Mouse (Mus musculus): ENCODE measurements at regions not wholly inside any gene's neighbourhood (a gene's known extent, or its start where the extent isn't known, plus 50 kb on each side); places are given as distances from the start of the nearest gene placed in this dataset.
"Not testable (repeated sequence)": the region's sequence is repeated elsewhere in the genome, so short reads cannot be mapped to it uniquely, and the experiment has no call there.

DNA sequence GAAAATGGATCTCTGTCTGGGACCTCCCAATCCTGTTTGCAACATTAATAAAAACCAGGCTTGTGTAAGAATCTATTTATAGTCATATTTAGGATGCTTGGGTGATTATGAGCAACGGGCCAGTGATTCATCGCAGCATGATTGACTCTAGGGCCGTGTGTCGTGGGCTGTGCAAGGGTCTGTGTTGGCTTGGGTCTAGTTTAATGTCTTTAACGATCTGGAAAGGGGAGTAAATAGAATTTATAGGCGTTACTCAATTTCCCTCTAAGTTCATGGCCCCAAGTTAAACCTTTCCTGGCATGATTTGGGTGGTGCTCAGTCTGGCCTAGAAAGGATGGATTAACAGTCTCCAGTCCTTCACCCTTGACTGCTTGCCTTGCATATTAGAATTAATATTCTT, 149.9 kb upstream of the Fer start:
- no peak for DNase-seq

DNA sequence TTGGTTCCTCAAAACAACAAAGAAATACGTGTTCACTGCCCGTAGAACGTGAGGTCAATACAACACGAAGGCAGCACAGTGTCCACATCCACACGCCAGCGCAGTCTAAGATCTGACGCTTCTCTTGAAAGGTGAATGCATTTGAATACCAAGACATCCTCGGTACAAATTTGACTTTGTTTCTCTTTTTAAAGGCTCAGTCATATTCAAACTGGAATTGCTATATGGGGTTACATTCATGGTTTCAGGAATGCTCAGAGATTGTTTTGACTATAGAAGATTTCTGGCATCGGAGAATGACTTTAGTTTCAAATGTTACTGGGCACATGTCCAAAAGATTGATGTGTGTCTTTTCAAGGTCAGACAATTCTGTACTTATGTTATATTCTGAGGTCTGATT, 147.2 kb upstream of the Fer start:
- DNase-seq, result no peak

DNA sequence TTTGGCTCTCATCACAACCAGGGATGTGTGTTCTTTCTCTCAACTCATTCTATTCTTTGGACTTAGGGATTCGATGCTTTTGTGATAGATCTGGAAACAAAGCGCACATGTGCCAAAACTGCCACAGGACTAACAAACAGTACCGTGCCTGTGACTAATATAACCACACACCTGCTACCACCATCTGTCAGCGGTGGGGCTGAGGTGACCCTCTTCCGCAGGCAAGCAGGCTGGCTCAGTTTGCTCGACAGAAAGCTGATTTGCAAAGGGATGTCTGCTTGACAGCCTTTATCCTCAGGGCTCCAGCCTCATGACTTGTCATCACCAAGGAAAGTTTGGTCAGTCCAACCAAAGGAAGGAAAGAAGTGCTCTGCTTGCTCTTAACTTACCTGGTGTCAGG, 146.7 kb upstream of the Fer start:
- DNase-seq, result no peak

DNA sequence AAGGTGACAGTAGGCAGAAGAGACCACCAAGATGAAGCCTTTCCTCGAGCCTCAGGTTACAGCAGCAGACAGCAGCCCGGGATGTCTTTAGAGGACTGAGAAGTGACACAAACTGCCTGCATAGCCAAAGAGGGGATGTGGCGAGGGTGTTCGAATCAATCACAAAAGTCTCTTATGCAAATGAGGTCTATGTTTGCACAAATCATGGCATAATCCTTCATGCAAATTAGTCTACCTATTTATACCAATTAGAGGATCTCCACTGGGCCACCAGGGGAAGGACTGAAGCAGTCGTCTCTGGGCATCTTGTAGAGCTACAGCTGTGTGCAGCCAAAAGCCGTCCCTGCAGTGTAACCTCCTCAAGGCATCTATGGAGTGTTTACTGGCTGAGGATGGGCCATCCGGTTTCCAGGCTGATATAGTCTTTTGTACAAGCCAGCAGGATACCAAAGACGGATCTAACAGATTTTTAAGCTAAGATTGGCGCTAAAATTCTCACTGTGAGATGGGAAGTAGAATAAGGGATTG, 145.7 kb upstream of the Fer start:
- no peak for DNase-seq

DNA sequence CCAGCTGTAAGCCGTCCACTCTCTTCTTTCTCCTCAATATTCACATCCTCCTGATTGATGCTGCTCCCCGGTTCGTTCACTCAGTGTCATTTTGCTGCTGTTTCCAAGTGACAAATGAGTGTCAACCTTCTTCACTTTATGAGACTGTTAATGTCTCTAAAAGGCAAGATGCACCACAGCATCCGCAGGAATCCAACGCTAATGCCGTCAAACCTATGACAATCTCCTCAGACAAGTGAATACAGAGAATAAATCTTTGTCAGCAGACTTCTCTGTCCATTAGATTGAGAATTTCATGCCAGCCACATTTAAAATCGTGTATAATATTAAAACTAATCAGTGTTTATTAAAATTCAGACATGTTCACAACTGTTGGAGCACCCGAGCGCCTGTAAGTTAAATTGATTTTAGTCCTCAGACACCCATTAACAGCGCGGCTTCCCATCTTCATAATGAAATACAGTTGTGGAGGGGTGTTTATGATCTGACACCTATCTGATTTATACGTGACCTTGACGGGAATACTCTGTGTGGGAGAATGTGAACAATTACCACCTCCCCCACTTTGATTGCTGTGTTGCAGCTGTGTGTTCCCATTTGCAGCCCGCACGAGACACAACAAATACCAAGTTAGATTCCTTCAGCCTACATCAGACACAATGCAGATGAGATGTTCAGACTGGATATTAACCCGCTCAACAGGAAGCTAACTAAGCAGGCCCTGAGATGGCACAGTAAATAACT, 143.7 kb upstream of the Fer start:
- DNase-seq, result no peak

DNA sequence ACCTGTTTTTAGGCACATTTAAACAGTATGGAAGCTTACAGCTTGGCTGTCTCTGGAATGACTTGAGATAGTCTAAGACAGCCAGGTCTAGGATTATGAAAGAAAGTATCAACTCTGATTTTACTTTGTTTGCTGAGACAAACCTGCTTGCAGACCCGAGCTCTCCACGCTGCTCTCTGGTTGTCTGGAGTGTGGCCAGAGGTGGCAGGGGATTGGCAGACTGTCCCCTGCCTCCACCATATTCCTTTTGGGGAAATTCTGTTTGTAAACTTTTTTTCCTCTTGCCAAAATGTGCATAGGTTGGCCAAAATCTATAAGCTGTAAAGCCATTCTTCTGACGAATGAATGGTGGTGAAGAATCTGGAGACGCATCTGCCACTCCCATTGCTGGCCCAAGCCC, 143.1 kb upstream of the Fer start:
- DNase-seq, result no peak

DNA sequence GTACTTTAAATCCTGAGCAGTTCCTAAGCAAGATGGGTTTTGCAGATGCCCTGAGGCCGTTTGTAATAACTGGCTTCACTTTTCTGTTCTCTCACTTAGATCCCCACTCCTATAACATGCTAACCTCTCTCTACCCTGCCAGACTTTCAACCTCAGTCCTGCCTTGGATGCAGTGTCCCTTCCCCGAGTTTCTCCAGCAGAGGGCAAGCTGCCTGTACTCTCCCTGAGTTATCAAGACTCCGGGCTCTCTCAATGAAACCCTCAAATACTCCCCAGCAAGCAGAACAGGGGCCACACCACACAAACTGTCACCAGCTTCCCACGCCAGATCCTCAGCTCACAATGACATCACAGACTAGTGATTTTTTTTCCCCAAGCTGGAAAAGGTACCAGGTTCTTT, 142.0 kb upstream of the Fer start:
- no peak for DNase-seq

DNA sequence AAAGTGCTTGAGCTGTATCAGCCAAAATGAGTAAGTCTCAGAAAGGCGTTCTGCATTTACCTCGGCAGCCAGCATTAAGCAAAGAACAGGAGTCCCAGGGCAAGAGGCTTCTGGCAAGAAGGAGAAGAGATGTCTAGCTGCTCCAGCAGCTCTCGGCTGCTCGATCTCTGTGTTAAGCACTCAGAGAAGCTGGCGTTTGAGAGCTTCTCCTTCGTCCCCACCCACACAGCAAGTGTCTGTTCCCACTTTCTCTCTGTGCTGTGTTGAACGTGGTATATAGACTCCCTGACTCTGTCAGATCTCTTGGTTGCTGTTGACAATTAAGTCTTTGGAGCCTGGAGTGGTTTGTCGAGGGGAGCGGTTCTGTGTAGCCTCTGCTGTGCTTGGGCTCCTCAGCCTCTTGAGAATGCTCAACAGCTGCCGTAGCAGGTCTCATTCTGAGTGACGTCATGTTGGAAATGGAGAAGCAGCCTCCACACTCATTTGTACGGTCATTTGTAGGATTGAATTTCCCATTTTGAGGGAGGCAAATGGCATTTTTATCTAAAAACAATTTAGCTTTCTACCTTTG, 140.3 kb upstream of the Fer start:
- no peak for DNase-seq

DNA sequence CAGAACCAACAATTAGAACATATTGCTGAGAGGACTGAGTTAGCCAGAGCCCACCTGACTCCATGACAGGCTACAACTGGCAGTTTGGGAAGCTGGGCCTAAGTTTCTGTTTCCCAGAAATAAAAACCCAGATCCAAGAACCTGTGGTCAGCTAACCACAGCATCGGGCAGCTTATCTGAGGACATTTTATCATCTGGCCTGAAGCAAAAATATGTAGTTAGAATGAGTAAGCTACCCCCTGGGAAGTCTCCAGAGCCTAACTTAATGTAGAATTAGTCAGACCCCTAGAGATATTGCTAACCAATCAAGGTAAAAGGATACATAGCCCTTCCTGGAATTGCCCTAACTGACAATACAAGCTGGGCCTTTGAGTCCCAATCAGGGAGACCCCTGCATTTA, 124.7 kb upstream of the Fer start:
- DNase-seq, result no peak

DNA sequence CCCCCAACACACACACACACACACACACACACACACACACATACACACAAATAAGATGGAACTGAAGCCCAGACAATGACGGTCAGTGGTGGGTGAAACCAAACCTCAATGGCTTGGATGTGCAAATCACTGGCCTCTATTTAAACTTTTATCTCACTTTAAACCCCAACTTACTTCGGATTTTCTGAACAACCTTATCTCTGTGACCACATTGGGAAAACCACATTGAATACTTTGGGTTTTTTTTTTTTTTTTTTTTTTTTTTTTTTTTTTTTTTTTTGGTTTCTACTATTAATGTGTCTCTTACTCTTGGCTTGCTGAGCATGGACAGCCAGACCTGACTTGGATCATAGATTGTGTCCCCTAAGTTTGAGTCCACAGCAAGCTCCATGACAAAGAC, 123.2 kb upstream of the Fer start:
- DNase-seq, result no peak

DNA sequence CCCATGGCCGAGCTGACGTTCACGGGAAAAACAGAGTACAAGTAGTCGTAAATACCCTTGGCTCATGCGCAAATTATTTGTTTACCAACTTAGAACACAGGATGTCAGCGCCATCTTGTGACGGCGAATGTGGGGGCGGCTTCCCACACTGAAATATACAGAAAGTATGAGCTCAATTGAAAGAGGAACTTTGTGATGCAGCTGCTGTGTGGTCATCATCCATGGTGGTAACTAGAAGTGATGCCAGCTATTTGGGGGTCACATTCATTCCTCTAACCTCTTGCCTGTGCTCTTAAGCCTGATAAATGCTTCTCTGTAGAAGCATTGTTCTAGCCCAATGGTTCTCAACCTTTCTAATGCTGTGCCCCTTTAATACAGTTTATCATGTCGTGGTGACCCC, 113.6 kb upstream of the Fer start:
- DNase-seq, result not testable (repeated sequence)

DNA sequence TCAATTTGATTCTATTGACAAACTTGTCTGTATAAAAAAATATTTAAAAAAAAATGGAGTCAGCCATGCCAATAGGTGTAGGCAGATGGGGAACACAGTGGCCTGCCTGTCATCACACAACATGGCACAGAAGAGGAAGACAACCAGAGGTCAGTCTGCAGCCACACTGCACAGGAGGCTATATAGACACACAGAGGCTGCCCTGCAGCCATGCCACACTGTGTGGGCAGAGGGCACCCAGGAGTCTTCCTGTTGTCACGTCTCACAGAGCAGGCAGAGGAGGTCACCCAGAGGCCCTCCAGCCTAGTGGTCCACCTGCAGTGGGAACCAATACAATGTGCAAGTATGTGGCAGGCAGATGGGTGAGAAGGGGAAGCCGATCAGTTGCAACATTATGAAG, 108.5 kb upstream of the Fer start:
- no peak for DNase-seq

DNA sequence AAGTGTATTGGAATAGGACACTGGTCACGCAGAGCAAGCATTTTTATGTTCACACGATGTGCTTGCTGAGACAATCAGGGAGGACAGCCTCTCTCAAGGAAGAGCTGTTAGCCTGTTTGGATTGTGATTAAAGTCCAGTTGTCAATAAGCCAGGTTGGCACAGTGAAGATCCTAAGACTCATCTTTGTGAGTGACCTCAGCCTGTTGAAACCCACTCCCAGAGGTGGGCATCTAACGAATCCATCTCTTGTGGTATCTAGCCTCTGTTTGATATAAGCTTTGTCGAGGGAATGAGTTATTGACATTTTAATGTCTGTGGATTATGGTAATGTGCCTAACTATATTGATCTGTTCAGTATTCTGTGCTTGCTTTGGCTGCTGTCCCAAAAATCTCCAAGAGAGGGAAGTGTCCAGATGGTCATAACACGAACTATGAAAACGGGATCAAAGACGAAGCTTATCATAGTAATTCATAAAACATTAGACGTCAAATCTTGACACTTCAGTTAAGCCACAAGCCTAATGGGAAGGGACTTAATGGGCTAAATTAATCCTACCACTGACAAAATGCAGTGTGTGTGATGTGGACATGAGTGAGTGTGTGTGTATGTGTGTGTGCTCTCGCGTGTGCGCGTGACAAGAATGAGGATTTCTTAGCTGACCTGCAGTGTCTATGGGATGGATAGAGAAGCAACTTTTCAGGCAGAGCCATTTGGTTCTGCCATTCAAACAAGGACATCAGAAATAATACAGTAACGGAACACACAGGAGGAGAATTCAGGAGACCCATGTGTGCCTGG, 104.8 kb upstream of the Fer start:
- DNase-seq, result no peak

DNA sequence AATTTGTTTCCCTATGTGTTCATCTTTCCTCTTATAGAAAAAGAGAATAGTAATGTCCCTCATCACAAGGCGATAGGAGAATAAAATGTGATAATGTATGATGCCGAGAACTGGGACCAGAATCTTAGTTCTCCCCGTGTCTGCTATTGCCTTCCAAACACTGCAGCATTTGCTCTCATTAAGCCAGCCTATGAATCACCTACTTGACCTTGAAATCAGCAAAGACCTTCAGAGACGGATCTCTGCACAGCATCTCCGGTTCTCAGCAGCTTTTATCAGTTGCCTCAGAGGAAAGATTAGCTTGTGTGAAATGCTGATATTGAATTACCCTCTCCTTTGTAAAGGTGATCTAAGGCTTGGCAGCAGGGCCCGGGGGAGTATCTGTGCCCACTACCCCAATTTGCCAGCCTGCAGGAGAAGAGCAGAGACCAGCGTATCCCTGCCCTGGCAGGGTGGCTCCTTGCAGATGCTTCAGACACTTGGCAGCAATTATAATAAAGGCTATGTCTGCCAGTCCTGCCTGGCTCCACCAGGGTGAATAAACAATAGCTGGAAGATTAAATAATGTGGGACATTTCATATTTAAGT, 104.0 kb upstream of the Fer start:
- DNase-seq, result no peak

DNA sequence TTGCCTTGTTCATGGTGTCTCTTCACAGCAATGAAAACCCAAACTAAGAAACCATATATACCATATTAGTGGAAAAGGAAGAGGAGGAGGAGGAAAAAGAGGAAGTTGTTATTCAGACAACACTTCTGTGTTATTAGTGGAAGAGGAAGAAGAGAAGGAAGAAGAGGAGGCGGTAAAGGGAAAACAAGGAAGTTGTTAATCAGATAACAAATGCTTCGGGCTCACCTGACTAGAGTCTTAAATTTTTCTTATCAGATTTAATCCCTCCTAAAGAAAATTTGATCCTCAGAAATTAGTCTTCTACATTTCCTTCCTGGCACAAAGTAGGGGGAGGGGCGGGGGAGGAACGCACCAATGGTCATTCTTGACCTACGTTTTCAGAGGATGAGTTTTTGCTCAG, 101.8 kb upstream of the Fer start:
- DNase-seq, result no peak

DNA sequence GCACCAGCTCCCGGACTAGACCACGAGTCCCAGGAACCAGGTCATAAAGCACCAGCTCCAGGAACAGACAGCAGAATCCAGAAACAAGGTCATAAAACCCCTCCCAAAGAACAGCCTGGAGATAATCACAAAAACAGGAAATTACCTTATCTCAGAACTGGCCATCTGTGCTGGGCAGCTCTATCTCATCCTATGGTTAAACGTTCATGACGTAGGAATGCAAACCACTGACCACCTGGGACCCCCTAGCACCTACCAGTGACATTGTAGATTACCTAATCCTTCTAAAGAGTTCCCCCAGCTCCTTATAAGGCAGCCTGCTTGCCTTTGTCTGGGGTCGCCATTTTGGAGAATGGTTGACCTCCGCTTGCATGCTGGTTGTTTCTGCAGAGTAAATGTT, 91.8 kb upstream of the Fer start:
- no peak for DNase-seq

DNA sequence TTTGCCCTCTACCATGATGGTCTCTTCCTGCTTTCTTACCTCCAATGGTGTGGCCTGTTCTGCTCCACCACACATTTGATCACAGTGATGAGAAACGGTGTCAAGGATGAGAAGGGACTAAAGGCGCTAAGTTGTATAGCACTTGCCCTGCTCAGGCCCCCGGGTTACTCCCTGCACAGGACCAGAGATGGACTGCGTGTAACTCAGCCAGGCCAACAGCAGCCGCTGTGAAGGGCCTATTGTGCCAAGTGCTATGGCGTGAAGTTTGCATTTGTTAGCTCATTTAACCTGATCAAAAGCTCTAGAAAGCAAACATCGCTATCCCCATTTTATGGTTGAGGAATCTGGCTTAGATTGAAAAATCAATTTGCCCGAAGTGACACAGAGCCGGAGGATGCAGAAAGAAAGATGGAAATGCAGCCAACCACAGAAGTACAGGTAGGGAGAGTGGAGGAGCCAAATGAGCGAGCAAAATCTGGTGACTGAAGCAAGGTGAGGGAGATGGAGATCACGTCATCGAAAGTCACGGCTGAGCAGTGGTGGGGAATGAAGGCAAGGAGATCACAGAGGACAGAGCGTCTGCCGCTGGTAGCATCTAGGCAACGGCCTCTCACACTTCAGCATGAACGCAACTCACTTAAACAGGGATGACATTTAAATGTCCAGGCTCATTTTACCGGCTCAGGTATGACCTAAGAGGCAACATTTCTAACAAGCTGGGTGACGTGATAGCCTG, 78.3 kb upstream of the Fer start:
- no peak for DNase-seq

DNA sequence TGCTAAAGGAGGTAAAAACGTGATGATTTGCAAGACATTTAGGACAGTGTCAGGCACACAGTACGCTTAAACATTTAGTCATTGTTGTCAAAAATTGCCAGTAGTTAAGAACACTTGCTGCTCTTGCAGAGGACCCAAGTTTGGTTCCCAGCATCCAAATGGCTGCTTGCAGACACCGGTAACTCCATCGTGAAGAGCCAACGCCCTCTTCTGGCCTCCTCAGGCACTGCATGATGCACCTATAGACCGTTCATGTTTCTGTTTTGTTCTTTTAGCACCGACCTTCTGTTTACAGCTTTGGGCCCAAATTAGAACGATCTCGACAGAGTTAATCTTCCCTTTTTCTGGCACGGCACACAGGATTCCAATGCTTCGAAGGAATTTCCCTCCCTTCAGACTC, 76.4 kb upstream of the Fer start:
- no peak for DNase-seq

DNA sequence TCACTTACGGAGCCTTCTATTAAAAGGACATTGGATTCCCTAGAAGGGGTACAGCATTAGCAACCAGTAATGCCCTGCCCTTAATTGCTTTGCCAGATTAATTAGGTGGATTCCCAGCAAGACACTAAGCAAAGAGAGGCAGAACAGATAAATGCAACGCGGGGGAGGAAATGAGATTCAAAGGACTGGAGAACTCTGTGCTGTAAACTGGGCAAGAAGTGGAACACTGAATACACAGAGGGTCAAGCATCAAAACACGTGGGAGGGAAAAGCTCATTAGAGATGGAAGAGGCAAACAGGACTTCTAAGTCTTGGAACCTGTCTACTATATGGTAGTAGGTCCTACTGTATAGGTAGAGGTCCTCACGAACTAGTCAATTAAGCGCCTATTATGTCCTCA, 68.5 kb upstream of the Fer start:
- DNase-seq, result no peak

DNA sequence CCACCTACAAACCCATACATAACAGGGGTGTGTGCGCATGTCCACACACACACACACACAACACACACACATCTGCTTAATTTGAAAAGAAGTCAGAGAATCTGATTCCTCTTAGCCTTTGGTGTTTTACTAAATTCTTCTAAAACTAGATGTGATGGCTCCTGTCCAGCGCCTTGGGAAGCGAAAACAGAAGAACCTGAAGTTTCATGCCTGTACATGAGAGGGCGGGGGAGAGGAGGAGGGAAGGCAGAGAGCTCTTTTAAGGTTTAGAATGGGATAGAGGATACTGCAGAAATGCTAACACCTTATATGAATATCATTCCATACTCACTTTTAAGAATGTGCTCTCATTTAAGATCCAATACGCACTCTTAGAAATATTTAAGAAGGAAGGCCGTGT, 64.5 kb upstream of the Fer start:
- no peak for DNase-seq

DNA sequence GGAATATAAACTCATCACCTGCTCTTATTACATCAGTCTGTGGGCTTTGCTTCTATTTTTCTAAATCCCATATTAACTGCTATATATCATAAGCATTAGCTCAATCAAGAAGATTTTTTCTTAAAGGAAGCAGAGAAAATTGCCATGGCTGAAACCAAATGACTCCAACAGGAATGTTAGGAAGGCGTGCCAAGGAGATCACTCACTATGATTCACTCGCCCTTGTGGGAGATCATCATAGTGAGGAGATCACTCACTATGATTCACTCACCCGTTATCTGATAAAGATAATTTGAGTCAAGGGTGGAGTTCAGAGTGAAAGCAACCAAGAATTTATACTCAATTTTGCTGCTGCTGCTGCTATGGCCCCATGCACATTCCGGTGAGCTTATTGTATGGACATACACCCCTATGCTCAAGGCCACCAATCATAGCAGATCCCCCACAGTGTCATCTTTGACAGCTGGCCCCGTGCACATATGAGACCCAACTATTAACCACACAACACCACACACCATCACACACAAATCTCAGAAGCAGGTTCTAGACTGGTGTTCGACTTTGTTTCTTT, 63.8 kb upstream of the Fer start:
- DNase-seq, result no peak

DNA sequence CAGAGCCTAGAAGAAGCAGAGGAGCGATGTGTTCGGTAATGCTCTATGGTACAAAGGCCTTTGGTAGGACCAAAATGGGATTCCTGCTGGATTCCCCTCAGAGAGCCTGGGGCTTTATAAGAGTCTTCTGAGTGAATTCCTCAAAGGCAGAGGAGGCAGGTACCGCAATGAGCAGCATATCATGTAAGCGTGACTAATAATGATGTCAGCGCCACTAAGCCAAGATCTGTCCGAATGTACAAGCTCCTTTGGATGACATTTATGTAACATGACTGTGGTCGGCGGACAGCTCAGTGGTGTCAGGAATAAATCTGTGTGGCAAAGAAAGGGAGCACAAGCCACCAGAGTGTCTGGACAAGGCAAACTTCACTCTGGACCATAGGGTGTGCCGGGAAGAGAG, 61.5 kb upstream of the Fer start:
- no peak for DNase-seq

DNA sequence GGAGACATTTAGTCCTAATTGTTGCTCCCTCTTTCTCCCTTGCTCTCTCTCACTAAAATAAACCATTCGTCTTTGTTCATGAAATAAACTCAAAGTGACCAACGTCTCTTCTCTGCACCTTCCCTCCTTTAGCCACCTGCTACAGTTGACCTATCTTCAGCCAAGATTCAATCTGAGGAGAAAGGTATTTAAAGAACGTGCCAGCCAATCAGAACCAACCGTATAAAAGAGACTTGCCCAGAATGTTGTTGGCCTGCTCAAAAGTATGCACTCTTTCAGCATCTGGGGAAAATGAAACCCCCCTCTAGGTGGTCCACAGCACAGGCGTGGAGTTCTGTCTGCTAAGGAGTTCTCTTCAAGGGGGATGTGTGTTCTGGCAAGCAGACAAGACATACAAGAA, 60.0 kb upstream of the Fer start:
- DNase-seq, result no peak
